Mouse (Mus musculus) spleen, postnatal 4 days (tissue): ENCODE measurements around the gene Gchfr.

ENCODE experiments used
- DNase-seq, 2 experiments: peaks; one replicate each; pipeline ENCODE4 v3.0.0; 2022; ENCODE audit warnings: low spot score in 2 of 2

The Gchfr gene

GRCm38 (mm10) chr2:119173991-119174651 is 6.5 kb downstream of the Gchfr start, which contains the start of gene Gm14137:
Gm14137 (plus strand) TSS chr2:119174509.
- DNase-seq, result no peak

- DNase-seq, result no peak
Measured at GRCm38 (mm10) chr2:119174866-119175265, 7.3 kb downstream of the Gchfr start.

- DNase-seq, result no peak
Measured at GRCm38 (mm10) chr2:119175614-119176013, 8.0 kb downstream of the Gchfr start.

GRCm38 (mm10) chr2:119176761-119177160 is 9.2 kb downstream of the Gchfr start:
- DNase-seq, result no peak

GRCm38 (mm10) chr2:119177384-119177939 is 9.9 kb downstream of the Gchfr start:
- DNase-seq, result no peak

GRCm38 (mm10) chr2:119182914-119183313 is 15.3 kb downstream of the Gchfr start:
- DNase-seq, result no peak

GRCm38 (mm10) chr2:119189029-119189710 is 21.6 kb downstream of the Gchfr start:
- DNase-seq, result peak; percentile 88 to 96

GRCm38 (mm10) chr2:119190969-119191368 is 23.4 kb downstream of the Gchfr start:
- no peak for DNase-seq

GRCm38 (mm10) chr2:119194140-119194539 is 26.6 kb downstream of the Gchfr start:
- DNase-seq, result no peak

- DNase-seq, result no peak
Measured at GRCm38 (mm10) chr2:119196316-119197108, 28.9 kb downstream of the Gchfr start.

GRCm38 (mm10) chr2:119197493-119197892 is 29.9 kb downstream of the Gchfr start:
- DNase-seq, result no peak

- no peak for DNase-seq
Measured at GRCm38 (mm10) chr2:119198049-119198448, 30.5 kb downstream of the Gchfr start.

GRCm38 (mm10) chr2:119198934-119199333 is 31.4 kb downstream of the Gchfr start:
- no peak for DNase-seq

- DNase-seq, result no peak
Measured at GRCm38 (mm10) chr2:119202914-119203453, 35.4 kb downstream of the Gchfr start.

- DNase-seq, result no peak
Measured at GRCm38 (mm10) chr2:119203871-119204460, 36.4 kb downstream of the Gchfr start.

GRCm38 (mm10) chr2:119207961-119208343 is 40.4 kb downstream of the Gchfr start:
- DNase-seq, result no peak

- DNase-seq, result peak; percentile 93 to 96
Measured at GRCm38 (mm10) chr2:119208344-119209175, 41.0 kb downstream of the Gchfr start, which contains the start of the genes Zfyve19 and Dnajc17. Zfyve19 (plus strand) TSS chr2:119208617. Dnajc17 (minus strand) TSS chr2:119208795.

- DNase-seq, result no peak
Measured at GRCm38 (mm10) chr2:119209176-119209507, 41.6 kb downstream of the Gchfr start.
